Mouse (Mus musculus): ENCODE data around the gene Pam16. TPM values are rescaled to one million over a fixed set of nuclear protein-coding genes. Genes with fewer than 3 reads are reported as not detected.
A peak's percentile ranks its signal among the peaks of the same experiment; 100 is the strongest.

Pam16 gene
- polyA plus RNA-seq, 1 experiment from 2014 or later = 86.8 TPM

GRCm38 (mm10) chr16:4627105-4627504, 2.3 kb upstream of the Pam16 start:
- Histone ChIP-seq H3K27me3 (replicated peaks; ENCODE audit: control insufficient read depth, insufficient read depth, low read length) (no peaks in the 10 kb centered on the region), H3K9me3 (ENCODE audit: control insufficient read depth, low read length) (no peaks in the 10 kb centered on the region), H3K4me1 (ENCODE audit: control insufficient read depth, insufficient read depth, low read length) (peaks cover 12% of the 10 kb centered on the region), H3K4me3 (ENCODE audit: low read length) (no peak overlapping the region), H3K9ac (ENCODE audit: low read depth, low read length) (no peak overlapping the region), H3K27ac (ENCODE audit: low read length) (no peak overlapping the region), H3K36me3 (ENCODE audit: control insufficient read depth, insufficient read depth, low read length) (peaks cover 9% of the 10 kb centered on the region; the same call in 1 of the 2 replicates), H3K4me2 (ENCODE audit: low read depth, low read length) (no peak overlapping the region)
- no peak for ATAC-seq
- 77% methylated on average over 6 of the region's 6 CpGs for WGBS

GRCm38 (mm10) chr16:4624074-4624473, 714 bp downstream of the Pam16 start:
- H3K4me1 ChIP-seq (ENCODE audit: control insufficient read depth, insufficient read depth, low read length) = peaks cover 12% of the 10 kb centered on the region
- H3K27me3 ChIP-seq (replicated peaks; ENCODE audit: control insufficient read depth, insufficient read depth, low read length) = no peaks in the 10 kb centered on the region
- peak overlapping the region; percentile 81 for H3K4me2 ChIP-seq (ENCODE audit: low read depth, low read length)
- 11% methylated on average over 9 of the region's 9 CpGs for WGBS
- H3K9me3 ChIP-seq (ENCODE audit: control insufficient read depth, low read length) = no peaks in the 10 kb centered on the region
- H3K27ac ChIP-seq (ENCODE audit: low read length) = peak overlapping the region; percentile 82
- H3K9ac ChIP-seq (ENCODE audit: low read depth, low read length) = peak overlapping the region; percentile 87
- ATAC-seq = 0 out of 2 replicates have a peak, but pooled peaks have one; percentile 3
- H3K36me3 ChIP-seq (ENCODE audit: control insufficient read depth, insufficient read depth, low read length) = peaks cover 3% of the 10 kb centered on the region; the same call in 1 of the 2 replicates
- peak overlapping the region; percentile 78 for H3K4me3 ChIP-seq (ENCODE audit: low read length)

- peaks cover 8% of the 10 kb centered on the region; the same call in 1 of the 2 replicates for H3K4me1 ChIP-seq (ENCODE audit: control insufficient read depth, insufficient read depth, low read length)
- H3K27me3 ChIP-seq (replicated peaks; ENCODE audit: control insufficient read depth, insufficient read depth, low read length) = no peaks in the 10 kb centered on the region
- no peak overlapping the region for H3K9ac ChIP-seq (ENCODE audit: low read depth, low read length)
- H3K27ac ChIP-seq (ENCODE audit: low read length) = no peak overlapping the region; the same call in 1 of the 2 replicates
- no peak overlapping the region for H3K4me2 ChIP-seq (ENCODE audit: low read depth, low read length)
- no peak; the same call in 1 of the 2 replicates for ATAC-seq
- H3K9me3 ChIP-seq (ENCODE audit: control insufficient read depth, low read length) = no peaks in the 10 kb centered on the region
- H3K4me3 ChIP-seq (ENCODE audit: low read length) = no peak overlapping the region
- peaks cover 19% of the 10 kb centered on the region for H3K36me3 ChIP-seq (ENCODE audit: control insufficient read depth, insufficient read depth, low read length)
- 80% methylated on average over 4 of the region's 4 CpGs for WGBS
Measured at GRCm38 (mm10) chr16:4616829-4617228, 8.0 kb downstream of the Pam16 start.

GRCm38 (mm10) chr16:4615297-4615696, 9.5 kb downstream of the Pam16 start:
- Histone ChIP-seq H3K27ac (ENCODE audit: low read length) (no peak overlapping the region), H3K9ac (ENCODE audit: low read depth, low read length) (no peak overlapping the region), H3K4me1 (ENCODE audit: control insufficient read depth, insufficient read depth, low read length) (peaks cover 8% of the 10 kb centered on the region; the same call in 1 of the 2 replicates), H3K36me3 (ENCODE audit: control insufficient read depth, insufficient read depth, low read length) (peaks cover 26% of the 10 kb centered on the region), H3K4me2 (ENCODE audit: low read depth, low read length) (no peak overlapping the region), H3K4me3 (ENCODE audit: low read length) (no peak overlapping the region), H3K9me3 (ENCODE audit: control insufficient read depth, low read length) (no peaks in the 10 kb centered on the region), H3K27me3 (replicated peaks; ENCODE audit: control insufficient read depth, insufficient read depth, low read length) (no peaks in the 10 kb centered on the region)
- no peak for ATAC-seq
- WGBS = 83% methylated on average over 1 of the region's 1 CpGs

- H3K27me3 ChIP-seq (replicated peaks; ENCODE audit: control insufficient read depth, insufficient read depth, low read length) = no peaks in the 10 kb centered on the region
- peaks cover 26% of the 10 kb centered on the region for H3K36me3 ChIP-seq (ENCODE audit: control insufficient read depth, insufficient read depth, low read length)
- H3K4me2 ChIP-seq (ENCODE audit: low read depth, low read length) = no peak overlapping the region
- H3K4me1 ChIP-seq (ENCODE audit: control insufficient read depth, insufficient read depth, low read length) = peaks cover 8% of the 10 kb centered on the region; the same call in 1 of the 2 replicates
- H3K9ac ChIP-seq (ENCODE audit: low read depth, low read length) = no peak overlapping the region
- H3K9me3 ChIP-seq (ENCODE audit: control insufficient read depth, low read length) = no peaks in the 10 kb centered on the region
- no peak overlapping the region for H3K27ac ChIP-seq (ENCODE audit: low read length)
- no peak for ATAC-seq
- WGBS = 86% methylated on average over 3 of the region's 3 CpGs
- H3K4me3 ChIP-seq (ENCODE audit: low read length) = no peak overlapping the region
Measured at GRCm38 (mm10) chr16:4614639-4615038, 10.1 kb downstream of the Pam16 start.

GRCm38 (mm10) chr16:4613736-4614135, 11.1 kb downstream of the Pam16 start:
- Histone ChIP-seq H3K4me3 (ENCODE audit: low read length) (no peak overlapping the region), H3K9me3 (ENCODE audit: control insufficient read depth, low read length) (no peaks in the 10 kb centered on the region), H3K27ac (ENCODE audit: low read length) (no peak overlapping the region), H3K27me3 (replicated peaks; ENCODE audit: control insufficient read depth, insufficient read depth, low read length) (no peaks in the 10 kb centered on the region), H3K4me2 (ENCODE audit: low read depth, low read length) (no peak overlapping the region), H3K9ac (ENCODE audit: low read depth, low read length) (no peak overlapping the region), H3K4me1 (ENCODE audit: control insufficient read depth, insufficient read depth, low read length) (peaks cover 8% of the 10 kb centered on the region; the same call in 1 of the 2 replicates), H3K36me3 (ENCODE audit: control insufficient read depth, insufficient read depth, low read length) (peaks cover 22% of the 10 kb centered on the region)
- 94% methylated on average over 9 of the region's 9 CpGs for WGBS
- ATAC-seq = no peak

GRCm38 (mm10) chr16:4611676-4612075, 13.1 kb downstream of the Pam16 start:
- no peak for ATAC-seq
- 90% methylated on average over 7 of the region's 7 CpGs for WGBS
- no peak overlapping the region for H3K4me3 ChIP-seq (ENCODE audit: low read length)

GRCm38 (mm10) chr16:4611193-4611592, 13.6 kb downstream of the Pam16 start:
- no peak for ATAC-seq
- H3K4me2 ChIP-seq (ENCODE audit: low read depth, low read length) = no peak overlapping the region
- H3K27ac ChIP-seq (ENCODE audit: low read length) = no peak overlapping the region
- no peaks in the 10 kb centered on the region for H3K9me3 ChIP-seq (ENCODE audit: control insufficient read depth, low read length)
- H3K4me1 ChIP-seq (ENCODE audit: control insufficient read depth, insufficient read depth, low read length) = peaks cover 29% of the 10 kb centered on the region
- no peaks in the 10 kb centered on the region for H3K27me3 ChIP-seq (replicated peaks; ENCODE audit: control insufficient read depth, insufficient read depth, low read length)
- WGBS = 92% methylated on average over 5 of the region's 5 CpGs
- no peak overlapping the region for H3K9ac ChIP-seq (ENCODE audit: low read depth, low read length)
- no peak overlapping the region for H3K4me3 ChIP-seq (ENCODE audit: low read length)
- peaks cover 20% of the 10 kb centered on the region for H3K36me3 ChIP-seq (ENCODE audit: control insufficient read depth, insufficient read depth, low read length)

More at GRCm38 (mm10) chr16:4611676-4612075, 13.1 kb downstream of the Pam16 start:
- Histone ChIP-seq H3K9ac (ENCODE audit: low read depth, low read length) (no peak overlapping the region), H3K27me3 (replicated peaks; ENCODE audit: control insufficient read depth, insufficient read depth, low read length) (no peaks in the 10 kb centered on the region), H3K36me3 (ENCODE audit: control insufficient read depth, insufficient read depth, low read length) (peaks cover 20% of the 10 kb centered on the region), H3K4me2 (ENCODE audit: low read depth, low read length) (no peak overlapping the region), H3K4me1 (ENCODE audit: control insufficient read depth, insufficient read depth, low read length) (peaks cover 25% of the 10 kb centered on the region), H3K27ac (ENCODE audit: low read length) (no peak overlapping the region), H3K9me3 (ENCODE audit: control insufficient read depth, low read length) (no peaks in the 10 kb centered on the region)

- Histone ChIP-seq H3K9me3 (ENCODE audit: control insufficient read depth, low read length) (no peaks in the 10 kb centered on the region), H3K4me3 (ENCODE audit: low read length) (no peak overlapping the region), H3K27me3 (replicated peaks; ENCODE audit: control insufficient read depth, insufficient read depth, low read length) (no peaks in the 10 kb centered on the region), H3K36me3 (ENCODE audit: control insufficient read depth, insufficient read depth, low read length) (peaks cover 15% of the 10 kb centered on the region), H3K4me2 (ENCODE audit: low read depth, low read length) (no peak overlapping the region), H3K4me1 (ENCODE audit: control insufficient read depth, insufficient read depth, low read length) (peaks cover 50% of the 10 kb centered on the region), H3K27ac (ENCODE audit: low read length) (no peak overlapping the region), H3K9ac (ENCODE audit: low read depth, low read length) (no peak overlapping the region)
- ATAC-seq = no peak
- 74% methylated on average over 19 of the region's 19 CpGs for WGBS
Measured at GRCm38 (mm10) chr16:4608532-4609059, 16.2 kb downstream of the Pam16 start.

Data from intestine, embryonic 16.5 days (tissue).